Mouse (Mus musculus): Measurements from ENCODE around the gene Kif1c. TPM values are rescaled to one million over a fixed set of nuclear protein-coding genes. Genes with fewer than 3 reads are reported as not detected.
A peak's percentile ranks its signal among the peaks of the same experiment; 100 is the strongest.
"Not testable (repeated sequence)": the region's sequence is repeated elsewhere in the genome, so short reads cannot be mapped to it uniquely, and the experiment has no call there.

Kif1c gene
- polyA plus RNA-seq, 1 experiment from 2014 or later: 1.5 TPM

DNA sequence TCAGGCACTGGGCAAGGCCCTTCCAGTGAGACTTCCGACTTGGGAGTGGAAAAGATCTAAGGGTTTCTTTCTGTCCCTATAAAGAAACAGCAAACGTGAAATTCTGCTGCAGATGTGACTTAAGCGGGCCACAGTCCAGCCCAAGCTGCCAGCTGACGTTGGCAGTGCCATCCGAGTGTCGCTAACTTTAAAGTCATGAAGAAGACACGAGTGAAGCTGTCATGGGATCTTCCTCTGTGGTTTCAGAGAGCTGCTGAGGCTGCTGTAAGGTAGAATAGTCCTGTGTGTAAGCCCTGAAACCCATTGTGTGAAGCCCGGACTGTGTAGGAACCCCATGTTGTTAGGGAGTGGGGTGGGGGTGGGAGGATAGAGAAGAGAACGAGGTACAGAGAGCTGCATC lies 62.3 kb downstream of the Kif1c start:
- Histone ChIP-seq H3K27ac (ENCODE audit: low read length) (no peak overlapping the region), H3K4me3 (replicated peaks; ENCODE audit: low read length) (no peak overlapping the region), H3K9me3 (ENCODE audit: control insufficient read depth, low read length) (no peaks in the 10 kb centered on the region), H3K4me1 (replicated peaks; ENCODE audit: control insufficient read depth, insufficient read depth, low read length) (peaks cover 15% of the 10 kb centered on the region), H3K27me3 (replicated peaks; ENCODE audit: control insufficient read depth, insufficient read depth, low read length) (no peaks in the 10 kb centered on the region), H3K4me2 (ENCODE audit: low read length) (no peak overlapping the region), H3K36me3 (ENCODE audit: control insufficient read depth, insufficient read depth) (no peaks in the 10 kb centered on the region), H3K9ac (replicated peaks; ENCODE audit: low read depth, low read length) (no peak overlapping the region)
- no peak for ATAC-seq
- WGBS: 82% methylated on average over 9 of the region's 9 CpGs

DNA sequence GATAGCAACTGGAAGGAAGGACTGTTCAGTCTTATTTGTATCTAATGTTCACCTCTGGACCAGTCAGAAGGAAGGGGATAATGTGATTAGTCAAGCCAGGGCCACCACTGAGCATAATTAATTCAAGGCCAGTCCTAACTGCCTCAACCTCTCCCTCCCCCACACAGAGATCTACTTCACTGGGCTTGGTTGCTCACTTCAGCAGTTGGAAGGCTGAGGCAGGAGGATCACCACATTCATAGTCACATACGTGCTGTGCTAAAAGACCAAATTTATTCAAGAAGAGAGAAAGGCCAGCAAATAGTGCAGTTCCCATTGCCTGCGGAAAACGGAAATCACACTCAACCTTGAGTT lies 63.2 kb downstream of the Kif1c start:
- H3K9ac ChIP-seq (replicated peaks; ENCODE audit: low read depth, low read length): peak overlapping the region; percentile 89
- no peak overlapping the region; the same call in 1 of the 2 replicates for H3K27ac ChIP-seq (ENCODE audit: low read length)
- peak; percentile 51; the same call in 1 of the 2 replicates for ATAC-seq
- 24% methylated on average over 3 of the region's 3 CpGs for WGBS
- no peaks in the 10 kb centered on the region; the same call in 1 of the 2 replicates for H3K36me3 ChIP-seq (ENCODE audit: control insufficient read depth, insufficient read depth)
- H3K9me3 ChIP-seq (ENCODE audit: control insufficient read depth, low read length): no peaks in the 10 kb centered on the region
- peaks cover 15% of the 10 kb centered on the region for H3K4me1 ChIP-seq (replicated peaks; ENCODE audit: control insufficient read depth, insufficient read depth, low read length)
- peak overlapping the region; percentile 88 for H3K4me3 ChIP-seq (replicated peaks; ENCODE audit: low read length)
- no peaks in the 10 kb centered on the region for H3K27me3 ChIP-seq (replicated peaks; ENCODE audit: control insufficient read depth, insufficient read depth, low read length)
- H3K4me2 ChIP-seq (ENCODE audit: low read length): peak overlapping the region; percentile 63

DNA sequence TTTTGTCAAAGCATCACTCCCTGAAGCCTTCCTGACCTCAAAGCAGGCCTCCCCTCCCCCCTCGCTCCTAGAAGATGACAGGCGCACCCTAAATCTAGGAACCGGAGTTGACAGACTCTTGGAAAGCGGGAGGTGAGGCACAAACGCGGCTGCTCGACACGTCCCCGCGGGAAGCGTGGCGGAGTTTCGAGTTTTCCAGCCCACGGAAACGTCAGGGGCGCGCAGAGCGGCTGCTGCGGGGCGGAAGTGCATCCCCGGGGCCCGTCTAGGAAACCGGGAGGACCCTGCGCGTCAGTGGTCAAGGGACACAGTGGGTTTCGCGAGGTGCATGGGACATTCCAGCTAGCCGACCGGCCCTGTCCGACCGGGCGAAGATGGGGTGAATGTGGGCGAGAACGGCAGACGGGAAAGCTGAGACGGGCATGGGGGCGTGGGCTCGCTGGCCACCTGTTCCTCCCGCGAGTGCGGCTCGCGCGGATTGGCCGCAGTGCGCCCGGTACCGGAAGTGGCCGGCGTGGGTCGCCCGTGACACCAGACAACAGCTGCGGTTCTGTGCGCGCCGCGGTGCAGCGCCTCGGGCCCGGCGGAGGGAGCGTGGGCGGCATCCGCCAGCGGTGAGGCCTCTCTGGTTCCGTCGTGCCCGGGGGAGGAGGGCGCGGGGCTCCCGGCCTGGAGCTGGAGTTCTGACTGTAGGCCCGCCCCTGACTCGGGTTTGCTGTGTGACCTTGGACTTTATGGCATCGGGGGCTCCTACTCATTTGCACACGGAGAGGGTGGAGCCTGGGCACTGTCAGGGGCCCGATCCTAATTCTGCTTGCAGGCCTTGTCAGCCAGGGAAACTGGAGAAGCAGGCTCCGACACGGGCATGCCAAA lies 63.8 kb downstream of the Kif1c start, which contains the start of gene Zfp3:
Gene Zfp3 (plus strand): TSS at position 274 of the 873 bp plus-strand sequence.
- peak; percentile 88 for ATAC-seq
- Histone ChIP-seq H3K27me3 (replicated peaks; ENCODE audit: control insufficient read depth, insufficient read depth, low read length) (no peaks in the 10 kb centered on the region), H3K36me3 (ENCODE audit: control insufficient read depth, insufficient read depth) (no peaks in the 10 kb centered on the region; the same call in 1 of the 2 replicates), H3K27ac (ENCODE audit: low read length) (peak within 1 kb of the TSS; percentile 69), H3K4me3 (replicated peaks; ENCODE audit: low read length) (peak within 1 kb of the TSS; percentile 88), H3K4me1 (replicated peaks; ENCODE audit: control insufficient read depth, insufficient read depth, low read length) (peaks cover 15% of the 10 kb centered on the region), H3K9ac (replicated peaks; ENCODE audit: low read depth, low read length) (peak within 1 kb of the TSS; percentile 89), H3K9me3 (ENCODE audit: control insufficient read depth, low read length) (no peaks in the 10 kb centered on the region), H3K4me2 (ENCODE audit: low read length) (peak within 1 kb of the TSS; percentile 63)
- under 1% methylated on average over 74 of the region's 78 CpGs for WGBS

DNA sequence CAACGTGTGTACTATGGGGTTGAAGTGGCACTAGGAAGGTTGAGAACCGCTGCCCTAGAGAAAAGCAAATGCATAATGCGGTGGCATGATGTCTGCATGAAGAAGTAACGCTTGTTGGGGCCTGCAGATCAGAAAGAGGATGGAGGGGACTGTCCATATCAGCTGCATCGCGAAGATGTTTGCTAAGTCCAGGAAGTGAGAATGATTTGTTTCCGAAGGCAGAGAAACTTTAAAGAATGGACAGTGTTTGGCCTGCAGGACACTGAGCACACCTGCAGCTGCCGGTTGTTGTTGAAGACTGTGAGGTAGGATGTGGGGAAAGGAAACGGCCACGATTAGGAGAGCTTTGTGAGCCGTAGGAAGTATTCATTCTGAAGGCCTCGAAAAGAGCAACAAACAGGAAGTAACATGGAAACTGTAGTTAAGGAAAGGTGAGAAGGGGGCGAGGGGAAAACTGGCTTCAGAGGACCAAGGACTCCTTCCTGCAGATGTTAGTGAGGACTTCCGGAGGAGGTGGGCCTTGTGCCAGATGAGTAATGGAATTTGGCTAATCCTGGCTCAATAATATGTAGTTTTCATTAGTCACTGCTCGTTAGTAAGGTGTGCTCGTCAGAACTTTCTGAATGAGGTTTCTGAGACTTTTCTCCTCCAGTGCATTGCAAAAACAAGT lies 65.6 kb downstream of the Kif1c start:
- H3K36me3 ChIP-seq (ENCODE audit: control insufficient read depth, insufficient read depth): no peaks in the 10 kb centered on the region; the same call in 1 of the 2 replicates
- H3K4me2 ChIP-seq (ENCODE audit: low read length): no peak overlapping the region
- no peaks in the 10 kb centered on the region for H3K27me3 ChIP-seq (replicated peaks; ENCODE audit: control insufficient read depth, insufficient read depth, low read length)
- H3K9ac ChIP-seq (replicated peaks; ENCODE audit: low read depth, low read length): no peak overlapping the region
- no peak overlapping the region for H3K4me3 ChIP-seq (replicated peaks; ENCODE audit: low read length)
- WGBS: 73% methylated on average over 16 of the region's 16 CpGs
- H3K4me1 ChIP-seq (replicated peaks; ENCODE audit: control insufficient read depth, insufficient read depth, low read length): peaks cover 15% of the 10 kb centered on the region
- no peak for ATAC-seq
- no peak overlapping the region for H3K27ac ChIP-seq (ENCODE audit: low read length)
- no peaks in the 10 kb centered on the region for H3K9me3 ChIP-seq (ENCODE audit: control insufficient read depth, low read length)

DNA sequence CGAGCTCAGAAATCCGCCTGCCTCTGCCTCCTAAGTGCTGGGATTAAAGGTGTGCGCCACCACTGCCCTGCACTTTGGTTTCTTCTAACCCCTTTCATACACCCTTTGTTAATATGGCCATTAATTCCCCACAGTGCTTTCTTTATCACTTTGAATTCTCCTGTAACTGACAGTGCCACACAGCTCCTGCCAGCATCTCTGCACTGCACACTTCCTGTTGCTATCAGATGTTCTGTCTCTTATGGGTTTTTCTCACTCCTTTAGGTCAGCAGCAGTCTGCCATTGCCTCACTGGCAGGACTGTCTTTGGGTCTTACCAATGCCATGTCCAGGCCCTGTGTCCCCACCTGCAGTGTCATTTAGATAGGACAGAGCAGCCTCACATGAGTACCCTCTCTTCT lies 70.5 kb downstream of the Kif1c start:
- Histone ChIP-seq H3K4me2 (ENCODE audit: low read length) (no peak overlapping the region), H3K4me3 (replicated peaks; ENCODE audit: low read length) (no peak overlapping the region), H3K27ac (ENCODE audit: low read length) (no peak overlapping the region), H3K9me3 (ENCODE audit: control insufficient read depth, low read length) (no peaks in the 10 kb centered on the region), H3K36me3 (ENCODE audit: control insufficient read depth, insufficient read depth) (peaks cover 13% of the 10 kb centered on the region), H3K9ac (replicated peaks; ENCODE audit: low read depth, low read length) (no peak overlapping the region), H3K4me1 (replicated peaks; ENCODE audit: control insufficient read depth, insufficient read depth, low read length) (peaks cover 3% of the 10 kb centered on the region), H3K27me3 (replicated peaks; ENCODE audit: control insufficient read depth, insufficient read depth, low read length) (no peaks in the 10 kb centered on the region)
- no peak for ATAC-seq
- 97% methylated on average over 3 of the region's 3 CpGs for WGBS

DNA sequence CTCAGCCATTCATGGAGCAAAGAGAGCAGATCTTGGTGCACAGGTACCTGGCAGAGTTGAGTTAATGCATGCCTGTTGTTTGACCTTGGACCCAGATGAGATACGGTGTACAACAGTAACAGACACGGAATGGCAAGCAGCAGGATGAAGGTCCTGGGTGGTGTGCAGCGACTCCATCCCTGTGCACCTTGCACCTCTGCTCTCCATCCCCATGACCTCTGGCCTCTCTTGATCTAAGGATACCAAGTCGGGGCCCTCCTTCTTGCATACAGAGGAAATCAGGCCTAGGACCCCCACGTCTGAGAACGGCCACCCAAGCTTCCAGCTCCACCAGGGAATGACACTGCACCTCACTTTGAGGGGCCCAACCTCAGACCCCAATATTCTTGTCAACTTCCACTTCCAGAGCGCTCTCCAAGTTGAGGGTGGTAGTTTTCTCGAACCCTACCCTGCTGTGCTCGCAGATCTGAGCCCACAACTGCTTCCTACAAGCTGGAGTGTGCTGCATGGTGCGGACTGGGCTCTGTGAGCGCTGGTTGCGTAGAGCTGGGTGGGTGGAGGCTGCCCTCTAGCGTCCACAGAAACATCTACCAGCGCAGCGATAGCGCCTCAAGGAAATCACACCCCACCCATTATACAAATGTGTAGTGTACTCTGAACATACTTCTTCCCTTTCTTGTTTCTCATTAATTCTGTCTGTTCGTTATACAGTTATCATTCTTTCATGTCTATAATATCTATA lies 76.7 kb downstream of the Kif1c start:
- peaks cover 9% of the 10 kb centered on the region; the same call in 1 of the 2 replicates for H3K36me3 ChIP-seq (ENCODE audit: control insufficient read depth, insufficient read depth)
- no peak overlapping the region for H3K4me3 ChIP-seq (replicated peaks; ENCODE audit: low read length)
- no peak overlapping the region for H3K27ac ChIP-seq (ENCODE audit: low read length)
- H3K27me3 ChIP-seq (replicated peaks; ENCODE audit: control insufficient read depth, insufficient read depth, low read length): no peaks in the 10 kb centered on the region
- no peak overlapping the region for H3K9ac ChIP-seq (replicated peaks; ENCODE audit: low read depth, low read length)
- no peak overlapping the region for H3K4me2 ChIP-seq (ENCODE audit: low read length)
- H3K4me1 ChIP-seq (replicated peaks; ENCODE audit: control insufficient read depth, insufficient read depth, low read length): peaks cover 3% of the 10 kb centered on the region
- H3K9me3 ChIP-seq (ENCODE audit: control insufficient read depth, low read length): no peaks in the 10 kb centered on the region
- WGBS: 32% methylated on average over 17 of the region's 17 CpGs
- peak; percentile 80 for ATAC-seq

DNA sequence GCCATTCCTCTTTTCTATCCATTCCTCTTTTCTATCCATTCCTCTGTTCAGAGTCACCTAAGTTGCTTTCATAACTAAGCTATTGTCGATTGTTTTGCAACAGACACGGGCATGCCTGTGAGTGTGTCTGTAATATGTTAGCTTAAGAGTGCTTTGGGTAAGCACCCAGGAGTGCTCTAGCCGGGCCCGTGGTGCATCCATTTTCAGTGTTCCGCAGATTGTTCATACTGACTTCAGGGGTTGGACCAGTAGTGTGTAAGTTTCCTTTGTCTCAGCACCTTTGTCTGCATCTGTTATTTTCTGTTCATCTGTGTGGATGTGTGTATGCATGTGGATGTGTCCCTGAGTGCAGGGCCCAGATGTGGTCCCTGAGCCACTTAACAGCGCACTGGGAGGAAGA lies 77.3 kb downstream of the Kif1c start:
- Histone ChIP-seq H3K9me3 (ENCODE audit: control insufficient read depth, low read length) (no peaks in the 10 kb centered on the region), H3K36me3 (ENCODE audit: control insufficient read depth, insufficient read depth) (peaks cover 3% of the 10 kb centered on the region; the same call in 1 of the 2 replicates), H3K9ac (replicated peaks; ENCODE audit: low read depth, low read length) (no peak overlapping the region), H3K4me2 (ENCODE audit: low read length) (no peak overlapping the region), H3K4me3 (replicated peaks; ENCODE audit: low read length) (no peak overlapping the region), H3K27me3 (replicated peaks; ENCODE audit: control insufficient read depth, insufficient read depth, low read length) (no peaks in the 10 kb centered on the region), H3K4me1 (replicated peaks; ENCODE audit: control insufficient read depth, insufficient read depth, low read length) (peaks cover 3% of the 10 kb centered on the region), H3K27ac (ENCODE audit: low read length) (no peak overlapping the region)
- 74% methylated on average over 6 of the region's 6 CpGs for WGBS
- ATAC-seq: no peak

DNA sequence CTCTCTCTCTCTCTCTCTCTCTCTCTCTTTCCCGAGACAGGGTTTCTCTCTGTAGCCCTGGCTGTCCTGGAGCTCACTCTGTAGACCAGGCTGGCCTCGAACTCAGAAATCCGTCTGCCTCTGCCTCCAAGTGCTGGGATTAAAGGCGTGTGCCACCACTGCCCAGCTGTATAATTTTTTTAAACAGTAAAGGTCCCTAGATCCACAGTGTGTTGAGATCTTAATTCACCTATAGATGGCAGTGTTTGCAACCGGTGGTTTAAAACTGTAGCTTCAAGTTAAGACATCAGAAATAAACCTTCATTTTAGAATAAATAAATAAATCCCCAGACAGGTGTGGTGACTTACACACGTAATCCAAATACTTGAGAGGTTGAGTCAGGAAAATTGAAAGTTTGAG lies 77.7 kb downstream of the Kif1c start:
- not testable (repeated sequence) for H3K9ac ChIP-seq (replicated peaks; ENCODE audit: low read depth, low read length); H3K27ac ChIP-seq (ENCODE audit: low read length); H3K4me1 ChIP-seq (replicated peaks; ENCODE audit: control insufficient read depth, insufficient read depth, low read length); H3K27me3 ChIP-seq (replicated peaks; ENCODE audit: control insufficient read depth, insufficient read depth, low read length); H3K36me3 ChIP-seq (ENCODE audit: control insufficient read depth, insufficient read depth); H3K9me3 ChIP-seq (ENCODE audit: control insufficient read depth, low read length); H3K4me2 ChIP-seq (ENCODE audit: low read length); ATAC-seq; H3K4me3 ChIP-seq (replicated peaks; ENCODE audit: low read length)
- WGBS: 28% methylated on average over 6 of the region's 6 CpGs
